Mouse (Mus musculus) neural tube, embryonic 15.5 days (tissue): ENCODE measurements around the gene Fam53b. TPM values are rescaled to one million over a fixed set of nuclear protein-coding genes. Genes with fewer than 3 reads are reported as not detected.

Source experiments
- ATAC-seq: fragments of 200-750 bp; cut with Nextera tagmentation; 2 replicates; pipeline ENCODE4 v1.8.0; 2017; ENCODE audit warnings: mild to moderate bottlenecking, moderate TSS enrichment, moderate library complexity; ENCODE audit not compliant: low FRiP score
- H3K27ac ChIP-seq: fragments of 300-500 bp; sonication (generic); replicated peaks from 2 replicates; pipeline ENCODE4 v1.5.1; 2015; ENCODE audit warnings: mild to moderate bottlenecking, inconsistent platforms
- H3K27me3 ChIP-seq: fragments of 300-500 bp; sonication (generic); replicated peaks from 2 replicates; pipeline ENCODE4 v1.6.1; 2015; ENCODE audit warnings: inconsistent platforms
- H3K36me3 ChIP-seq: fragments of 300-500 bp; sonication (generic); 2 replicates; pipeline ENCODE4 v1.6.1; 2015; ENCODE audit warnings: inconsistent platforms
- H3K4me1 ChIP-seq: fragments of 300-500 bp; sonication (generic); 2 replicates; pipeline ENCODE4 v1.6.1; 2015; ENCODE audit warnings: inconsistent platforms
- H3K4me2 ChIP-seq: fragments of 300-500 bp; sonication (generic); 2 replicates; pipeline ENCODE4 v1.6.1; 2015; ENCODE audit warnings: inconsistent platforms, mild to moderate bottlenecking, moderate library complexity
- H3K4me3 ChIP-seq: fragments of 300-500 bp; sonication (generic); replicated peaks from 2 replicates; pipeline ENCODE4 v1.5.1; 2015; ENCODE audit warnings: mild to moderate bottlenecking, inconsistent platforms
- H3K9ac ChIP-seq: fragments of 300-500 bp; sonication (generic); replicated peaks from 2 replicates; pipeline ENCODE4 v1.6.1; 2015; ENCODE audit warnings: mild to moderate bottlenecking, inconsistent platforms
- H3K9me3 ChIP-seq: fragments of 300-500 bp; sonication (generic); replicated peaks from 2 replicates; pipeline ENCODE4 v1.6.1; 2016; ENCODE audit warnings: inconsistent platforms
- WGBS: fragments of 180-500 bp; shearing (Covaris S2); methylation state at CpG from one replicate; pipeline ENCODE4 v1.1.7; 2015; ENCODE audit warnings: mixed read lengths; 5-methylcytosine and 5-hydroxymethylcytosine counted together
- polyA plus RNA-seq: library from polyadenylated mRNA; unstranded; fragments of >200 nt; fragmentation: Nextera tagmentation; extraction: Ambion mirVana; gene quantifications from 2 replicates; pipeline ENCODE4 v1.2.1, GENCODE M21; 2015

Gene Fam53b
- polyA plus RNA-seq, 1 experiment from 2014 or later, result 12.4 TPM

- ATAC-seq, result no peak
- 92% methylated on average over 4 of the region's 4 CpGs for WGBS
Observed at GRCm38 (mm10) chr7:132698737-132699136, 114.9 kb downstream of the Fam53b start.

GRCm38 (mm10) chr7:132697258-132697796 is 116.4 kb downstream of the Fam53b start:
- H3K9me3 ChIP-seq, result no peaks in the 10 kb centered on the region
- WGBS, result 81% methylated on average over 8 of the region's 8 CpGs
- ATAC-seq, result no peak

More at GRCm38 (mm10) chr7:132698737-132699136, 114.9 kb downstream of the Fam53b start:
- H3K27me3 ChIP-seq, result no peaks in the 10 kb centered on the region
- no peak overlapping the region for H3K4me3 ChIP-seq
- no peaks in the 10 kb centered on the region for H3K9me3 ChIP-seq
- H3K36me3 ChIP-seq, result 0 out of 2 replicates have a peak, but pooled peaks cover 4% of the 10 kb centered on the region
- H3K27ac ChIP-seq, result no peak overlapping the region
- no peak overlapping the region for H3K9ac ChIP-seq
- no peaks in the 10 kb centered on the region for H3K4me1 ChIP-seq
- no peak overlapping the region for H3K4me2 ChIP-seq

GRCm38 (mm10) chr7:132693561-132693960 is 120.1 kb downstream of the Fam53b start:
- no peaks in the 10 kb centered on the region for H3K9me3 ChIP-seq
- H3K9ac ChIP-seq, result no peak overlapping the region
- H3K4me3 ChIP-seq, result no peak overlapping the region
- no peak overlapping the region for H3K4me2 ChIP-seq
- H3K36me3 ChIP-seq, result 0 out of 2 replicates have a peak, but pooled peaks cover 4% of the 10 kb centered on the region
- WGBS, result 100% methylated on average over 2 of the region's 2 CpGs
- ATAC-seq, result no peak
- H3K4me1 ChIP-seq, result 0 out of 2 replicates have a peak, but pooled peaks cover 3% of the 10 kb centered on the region
- no peak overlapping the region for H3K27ac ChIP-seq
- H3K27me3 ChIP-seq, result no peaks in the 10 kb centered on the region

More at GRCm38 (mm10) chr7:132697258-132697796, 116.4 kb downstream of the Fam53b start:
- Histone ChIP-seq H3K36me3 (0 out of 2 replicates have a peak, but pooled peaks cover 4% of the 10 kb centered on the region), H3K4me1 (no peaks in the 10 kb centered on the region), H3K27ac (no peak overlapping the region), H3K9ac (no peak overlapping the region), H3K4me3 (no peak overlapping the region), H3K4me2 (no peak overlapping the region), H3K27me3 (no peaks in the 10 kb centered on the region)

- no peak for ATAC-seq
- Histone ChIP-seq H3K4me1 (peaks cover 10% of the 10 kb centered on the region; the same call in 1 of the 2 replicates), H3K9ac (no peak overlapping the region), H3K36me3 (0 out of 2 replicates have a peak, but pooled peaks cover 4% of the 10 kb centered on the region), H3K4me2 (no peak overlapping the region), H3K27ac (no peak overlapping the region), H3K9me3 (no peaks in the 10 kb centered on the region), H3K27me3 (no peaks in the 10 kb centered on the region), H3K4me3 (no peak overlapping the region)
- WGBS, result 85% methylated on average over 9 of the region's 9 CpGs
Observed at GRCm38 (mm10) chr7:132692719-132693118, 121.0 kb downstream of the Fam53b start.

GRCm38 (mm10) chr7:132690716-132691472 is 122.8 kb downstream of the Fam53b start:
- H3K4me2 ChIP-seq, result no peak overlapping the region
- no peak overlapping the region for H3K27ac ChIP-seq
- no peaks in the 10 kb centered on the region for H3K27me3 ChIP-seq
- ATAC-seq, result no peak
- no peak overlapping the region for H3K4me3 ChIP-seq
- no peak overlapping the region for H3K9ac ChIP-seq
- H3K4me1 ChIP-seq, result peaks cover 10% of the 10 kb centered on the region; the same call in 1 of the 2 replicates
- WGBS, result 93% methylated on average over 14 of the region's 14 CpGs
- 0 out of 2 replicates have a peak, but pooled peaks cover 4% of the 10 kb centered on the region for H3K36me3 ChIP-seq
- H3K9me3 ChIP-seq, result no peaks in the 10 kb centered on the region

- H3K4me3 ChIP-seq, result no peak overlapping the region
- H3K27me3 ChIP-seq, result no peaks in the 10 kb centered on the region
- ATAC-seq, result no peak
- 82% methylated on average over 5 of the region's 5 CpGs for WGBS
- no peak overlapping the region for H3K4me2 ChIP-seq
- no peaks in the 10 kb centered on the region for H3K9me3 ChIP-seq
- H3K9ac ChIP-seq, result no peak overlapping the region
- H3K27ac ChIP-seq, result no peak overlapping the region
- H3K36me3 ChIP-seq, result 0 out of 2 replicates have a peak, but pooled peaks cover under 1% of the 10 kb centered on the region
- peaks cover 10% of the 10 kb centered on the region; the same call in 1 of the 2 replicates for H3K4me1 ChIP-seq
Observed at GRCm38 (mm10) chr7:132689722-132690121, 124.0 kb downstream of the Fam53b start.

- H3K36me3 ChIP-seq, result no peaks in the 10 kb centered on the region
- ATAC-seq, result no peak
- no peaks in the 10 kb centered on the region for H3K27me3 ChIP-seq
- H3K9me3 ChIP-seq, result no peaks in the 10 kb centered on the region
- no peak overlapping the region for H3K9ac ChIP-seq
- WGBS, result 57% methylated on average over 5 of the region's 5 CpGs
- H3K4me1 ChIP-seq, result peaks cover 10% of the 10 kb centered on the region; the same call in 1 of the 2 replicates
- no peak overlapping the region for H3K4me2 ChIP-seq
- 0 out of 2 replicates have a peak overlapping the region, but pooled peaks have one; percentile 37 for H3K27ac ChIP-seq
- H3K4me3 ChIP-seq, result no peak overlapping the region
Observed at GRCm38 (mm10) chr7:132688721-132689120, 125.0 kb downstream of the Fam53b start.

GRCm38 (mm10) chr7:132687897-132688296 is 125.8 kb downstream of the Fam53b start:
- no peak for ATAC-seq
- no peak overlapping the region for H3K27ac ChIP-seq
- 47% methylated on average over 2 of the region's 2 CpGs for WGBS
- no peaks in the 10 kb centered on the region for H3K27me3 ChIP-seq
- peaks cover 13% of the 10 kb centered on the region for H3K4me1 ChIP-seq
- no peaks in the 10 kb centered on the region for H3K36me3 ChIP-seq
- no peaks in the 10 kb centered on the region for H3K9me3 ChIP-seq
- no peak overlapping the region for H3K4me2 ChIP-seq
- H3K9ac ChIP-seq, result no peak overlapping the region
- H3K4me3 ChIP-seq, result no peak overlapping the region

- H3K36me3 ChIP-seq, result no peaks in the 10 kb centered on the region
- ATAC-seq, result no peak
- H3K4me1 ChIP-seq, result peaks cover 15% of the 10 kb centered on the region
- H3K27ac ChIP-seq, result no peak overlapping the region
- no peaks in the 10 kb centered on the region for H3K9me3 ChIP-seq
- H3K4me3 ChIP-seq, result no peak overlapping the region
- H3K9ac ChIP-seq, result no peak overlapping the region
- H3K4me2 ChIP-seq, result no peak overlapping the region
- WGBS, result 90% methylated on average over 3 of the region's 3 CpGs
- no peaks in the 10 kb centered on the region for H3K27me3 ChIP-seq
Observed at GRCm38 (mm10) chr7:132686515-132686914, 127.2 kb downstream of the Fam53b start.

- no peak for ATAC-seq
- no peaks in the 10 kb centered on the region for H3K36me3 ChIP-seq
Observed at GRCm38 (mm10) chr7:132683923-132684322, 129.8 kb downstream of the Fam53b start.

GRCm38 (mm10) chr7:132682901-132683300 is 130.8 kb downstream of the Fam53b start:
- ATAC-seq, result no peak
- Histone ChIP-seq H3K27ac (no peak overlapping the region), H3K9ac (no peak overlapping the region), H3K4me1 (peaks cover 7% of the 10 kb centered on the region), H3K9me3 (no peaks in the 10 kb centered on the region), H3K4me3 (no peak overlapping the region), H3K4me2 (no peak overlapping the region), H3K27me3 (no peaks in the 10 kb centered on the region), H3K36me3 (no peaks in the 10 kb centered on the region)
- WGBS, result 69% methylated on average over 3 of the region's 3 CpGs

More at GRCm38 (mm10) chr7:132683923-132684322, 129.8 kb downstream of the Fam53b start:
- Histone ChIP-seq H3K27me3 (no peaks in the 10 kb centered on the region), H3K4me2 (no peak overlapping the region), H3K4me3 (no peak overlapping the region), H3K9ac (no peak overlapping the region), H3K4me1 (peaks cover 15% of the 10 kb centered on the region), H3K27ac (no peak overlapping the region), H3K9me3 (no peaks in the 10 kb centered on the region)
- 90% methylated on average over 4 of the region's 4 CpGs for WGBS

GRCm38 (mm10) chr7:132682336-132682735 is 131.3 kb downstream of the Fam53b start:
- H3K4me3 ChIP-seq, result no peak overlapping the region
- no peak for ATAC-seq
- H3K4me2 ChIP-seq, result no peak overlapping the region
- no peak overlapping the region for H3K27ac ChIP-seq
- no peak overlapping the region for H3K9ac ChIP-seq
- H3K27me3 ChIP-seq, result no peaks in the 10 kb centered on the region
- no peaks in the 10 kb centered on the region for H3K36me3 ChIP-seq
- peaks cover 5% of the 10 kb centered on the region for H3K4me1 ChIP-seq
- no peaks in the 10 kb centered on the region for H3K9me3 ChIP-seq
- 94% methylated on average over 3 of the region's 3 CpGs for WGBS
